Mouse (Mus musculus): ENCODE data around the gene Phldb2. TPM values are rescaled to one million over a fixed set of nuclear protein-coding genes. Genes with fewer than 3 reads are reported as not detected.

Phldb2 gene
- polyA plus RNA-seq, 1 experiment: 25.7 TPM

GRCm38 (mm10) chr16:45884194-45884593 lies 69.2 kb downstream of the Phldb2 start:
- Histone ChIP-seq H3K36me3 (ENCODE audit: control insufficient read depth, insufficient read depth) (no peaks in the 10 kb centered on the region), H3K79me2 (ENCODE audit: control insufficient read depth, insufficient read depth) (no peaks in the 10 kb centered on the region), H3ac (ENCODE audit: control insufficient read depth, insufficient read length) (no peak overlapping the region), H3K4me3 (no peak overlapping the region), H3K27me3 (ENCODE audit: control insufficient read depth, insufficient read depth, insufficient read length) (no peaks in the 10 kb centered on the region), H3K4me2 (ENCODE audit: low read depth) (no peak overlapping the region)
- TF ChIP-seq POLR2AphosphoS2 (IDR thresholded peaks at IDR 0.05; ENCODE audit: insufficient read length, low read depth): no peak
- no peak for TF ChIP-seq TCF3 (IDR thresholded peaks at IDR 0.05; ENCODE audit: insufficient read length, low read depth)
- TF ChIP-seq MAX (IDR thresholded peaks at IDR 0.05; ENCODE audit: low read depth): no peak

GRCm38 (mm10) chr16:45881177-45881832 lies 72.1 kb downstream of the Phldb2 start:
- no peaks in the 10 kb centered on the region for H3K27me3 ChIP-seq (ENCODE audit: control insufficient read depth, insufficient read depth, insufficient read length)
- no peaks in the 10 kb centered on the region for H3K36me3 ChIP-seq (ENCODE audit: control insufficient read depth, insufficient read depth)
- H3ac ChIP-seq (ENCODE audit: control insufficient read depth, insufficient read length): no peak overlapping the region
- H3K79me2 ChIP-seq (ENCODE audit: control insufficient read depth, insufficient read depth): no peaks in the 10 kb centered on the region
- TF ChIP-seq CEBPB (IDR thresholded peaks at IDR 0.05; ENCODE audit: insufficient read depth, poor library complexity, severe bottlenecking) (no peak), USF1 (IDR thresholded peaks at IDR 0.05; ENCODE audit: low read depth) (no peak), TCF12 (IDR thresholded peaks at IDR 0.05; ENCODE audit: insufficient read depth, poor library complexity, severe bottlenecking) (no peak), SRF (IDR thresholded peaks at IDR 0.05; ENCODE audit: control insufficient read depth, insufficient read length, low read depth) (no peak), MYOD1 (IDR thresholded peaks at IDR 0.05; ENCODE audit: control insufficient read depth in 1 of 3, insufficient read length in 2 of 3, low read depth in 2 of 3) (no peak), REST (IDR thresholded peaks at IDR 0.05; ENCODE audit: insufficient read depth, insufficient read length) (no peak), POLR2A (IDR thresholded peaks at IDR 0.05; ENCODE audit: insufficient read length, low read depth) (no peak), TCF3 (IDR thresholded peaks at IDR 0.05; ENCODE audit: insufficient read length, low read depth) (no peak), MAX (IDR thresholded peaks at IDR 0.05; ENCODE audit: low read depth) (no peak), E2F4 (IDR thresholded peaks at IDR 0.05; ENCODE audit: insufficient read depth) (no peak), POLR2AphosphoS2 (IDR thresholded peaks at IDR 0.05; ENCODE audit: insufficient read length, low read depth) (no peak), MYOG (IDR thresholded peaks at IDR 0.05; ENCODE audit: control insufficient read depth in 1 of 3, insufficient read depth in 1 of 3, insufficient read length in 2 of 3, low read depth in 2 of 3) (no peak)
- no peak overlapping the region for H3K4me2 ChIP-seq (ENCODE audit: low read depth)
- H3K4me3 ChIP-seq: no peak overlapping the region

- Histone ChIP-seq H3ac (ENCODE audit: control insufficient read depth, insufficient read length) (no peak overlapping the region), H3K4me2 (ENCODE audit: low read depth) (no peak overlapping the region), H3K79me2 (ENCODE audit: control insufficient read depth, insufficient read depth) (no peaks in the 10 kb centered on the region), H3K27me3 (ENCODE audit: control insufficient read depth, insufficient read depth, insufficient read length) (no peaks in the 10 kb centered on the region), H3K4me3 (no peak overlapping the region), H3K36me3 (ENCODE audit: control insufficient read depth, insufficient read depth) (no peaks in the 10 kb centered on the region)
- no peak for TF ChIP-seq USF1 (IDR thresholded peaks at IDR 0.05; ENCODE audit: low read depth)
These were observed 73.2 kb downstream of the Phldb2 start for GRCm38 (mm10) chr16:45880101-45880751.

- Histone ChIP-seq H3K4me2 (ENCODE audit: low read depth) (no peak overlapping the region), H3ac (ENCODE audit: control insufficient read depth, insufficient read length) (no peak overlapping the region), H3K36me3 (ENCODE audit: control insufficient read depth, insufficient read depth) (no peaks in the 10 kb centered on the region), H3K27me3 (ENCODE audit: control insufficient read depth, insufficient read depth, insufficient read length) (no peaks in the 10 kb centered on the region), H3K4me3 (no peak overlapping the region), H3K79me2 (ENCODE audit: control insufficient read depth, insufficient read depth) (no peaks in the 10 kb centered on the region)
- TF ChIP-seq TCF12 (IDR thresholded peaks at IDR 0.05; ENCODE audit: insufficient read depth, poor library complexity, severe bottlenecking) (no peak), SRF (IDR thresholded peaks at IDR 0.05; ENCODE audit: control insufficient read depth, insufficient read length, low read depth) (no peak), MYOD1 (IDR thresholded peaks at IDR 0.05; ENCODE audit: control insufficient read depth in 1 of 3, insufficient read length in 2 of 3, low read depth in 2 of 3) (no peak), MAX (IDR thresholded peaks at IDR 0.05; ENCODE audit: low read depth) (no peak), TCF3 (IDR thresholded peaks at IDR 0.05; ENCODE audit: insufficient read length, low read depth) (no peak), POLR2AphosphoS2 (IDR thresholded peaks at IDR 0.05; ENCODE audit: insufficient read length, low read depth) (no peak), CEBPB (IDR thresholded peaks at IDR 0.05; ENCODE audit: insufficient read depth, poor library complexity, severe bottlenecking) (no peak), POLR2A (IDR thresholded peaks at IDR 0.05; ENCODE audit: insufficient read length, low read depth) (no peak), REST (IDR thresholded peaks at IDR 0.05; ENCODE audit: insufficient read depth, insufficient read length) (no peak), MYOG (IDR thresholded peaks at IDR 0.05; ENCODE audit: control insufficient read depth in 1 of 3, insufficient read depth in 1 of 3, insufficient read length in 2 of 3, low read depth in 2 of 3) (no peak), USF1 (IDR thresholded peaks at IDR 0.05; ENCODE audit: low read depth) (no peak), E2F4 (IDR thresholded peaks at IDR 0.05; ENCODE audit: insufficient read depth) (no peak)
These were observed 75.7 kb downstream of the Phldb2 start for GRCm38 (mm10) chr16:45877739-45878138.

- no peak overlapping the region for H3ac ChIP-seq (ENCODE audit: control insufficient read depth, insufficient read length)
- peak overlapping the region; percentile 21 for H3K4me2 ChIP-seq (ENCODE audit: low read depth)
- H3K79me2 ChIP-seq (ENCODE audit: control insufficient read depth, insufficient read depth): no peaks in the 10 kb centered on the region
- no peaks in the 10 kb centered on the region for H3K27me3 ChIP-seq (ENCODE audit: control insufficient read depth, insufficient read depth, insufficient read length)
- TF ChIP-seq CEBPB (IDR thresholded peaks at IDR 0.05; ENCODE audit: insufficient read depth, poor library complexity, severe bottlenecking) (no peak), MYOG (IDR thresholded peaks at IDR 0.05; ENCODE audit: control insufficient read depth in 1 of 3, insufficient read depth in 1 of 3, insufficient read length in 2 of 3, low read depth in 2 of 3) (peak in 1 of 3 experiments; percentile 18), MAX (IDR thresholded peaks at IDR 0.05; ENCODE audit: low read depth) (no peak), USF1 (IDR thresholded peaks at IDR 0.05; ENCODE audit: low read depth) (no peak), POLR2A (IDR thresholded peaks at IDR 0.05; ENCODE audit: insufficient read length, low read depth) (no peak), POLR2AphosphoS2 (IDR thresholded peaks at IDR 0.05; ENCODE audit: insufficient read length, low read depth) (no peak), SRF (IDR thresholded peaks at IDR 0.05; ENCODE audit: control insufficient read depth, insufficient read length, low read depth) (no peak), MYOD1 (IDR thresholded peaks at IDR 0.05; ENCODE audit: control insufficient read depth in 1 of 3, insufficient read length in 2 of 3, low read depth in 2 of 3) (peak; percentile 5 to 86 (median 80)), TCF12 (IDR thresholded peaks at IDR 0.05; ENCODE audit: insufficient read depth, poor library complexity, severe bottlenecking) (no peak), REST (IDR thresholded peaks at IDR 0.05; ENCODE audit: insufficient read depth, insufficient read length) (no peak), E2F4 (IDR thresholded peaks at IDR 0.05; ENCODE audit: insufficient read depth) (no peak)
- no peak overlapping the region for H3K4me3 ChIP-seq
- H3K36me3 ChIP-seq (ENCODE audit: control insufficient read depth, insufficient read depth): no peaks in the 10 kb centered on the region
These were observed 76.2 kb downstream of the Phldb2 start for GRCm38 (mm10) chr16:45877171-45877570.
